Mouse (Mus musculus) embryonic facial prominence, embryonic 13.5 days (tissue): ENCODE results near the gene Tmcc3. TPM values are rescaled to one million over a fixed set of nuclear protein-coding genes. Genes with fewer than 3 reads are reported as not detected.

ENCODE experiments used
- ATAC-seq: fragments of 200-750 bp; cut with Nextera tagmentation; 2 replicates; pipeline ENCODE4 v1.8.0; 2017; ENCODE audit warnings: low read depth; ENCODE audit not compliant: insufficient number of reproducible peaks, insufficient read depth, low FRiP score, low TSS enrichment
- H3K27ac ChIP-seq: fragments of 300-500 bp; sonication (generic); 2 replicates; pipeline ENCODE4 v1.5.1; 2015; ENCODE audit warnings: moderate library complexity, mild to moderate bottlenecking, inconsistent platforms
- H3K27me3 ChIP-seq: fragments of 300-500 bp; sonication (generic); 2 replicates; pipeline ENCODE4 v1.6.1; 2015; ENCODE audit warnings: mild to moderate bottlenecking, inconsistent platforms
- H3K36me3 ChIP-seq: fragments of 300-500 bp; sonication (generic); 2 replicates; pipeline ENCODE4 v1.6.1; 2015; ENCODE audit warnings: mild to moderate bottlenecking, inconsistent platforms
- H3K4me1 ChIP-seq: fragments of 300-500 bp; sonication (generic); 2 replicates; pipeline ENCODE4 v1.6.1; 2015; ENCODE audit warnings: inconsistent platforms
- H3K4me2 ChIP-seq: fragments of 300-500 bp; sonication (generic); 2 replicates; pipeline ENCODE4 v1.6.1; 2015; ENCODE audit warnings: moderate library complexity, mild to moderate bottlenecking, inconsistent platforms
- H3K4me3 ChIP-seq: fragments of 300-500 bp; sonication (generic); 2 replicates; pipeline ENCODE4 v1.5.1; 2015; ENCODE audit warnings: mild to moderate bottlenecking, inconsistent platforms
- H3K9ac ChIP-seq: fragments of 300-500 bp; sonication (generic); 2 replicates; pipeline ENCODE4 v1.6.1; 2015; ENCODE audit warnings: mild to moderate bottlenecking, inconsistent platforms
- H3K9me3 ChIP-seq: fragments of 300-500 bp; sonication (generic); 2 replicates; pipeline ENCODE4 v1.6.1; 2016; ENCODE audit warnings: inconsistent platforms
- WGBS: fragments of 180-500 bp; shearing (Covaris S2); methylation state at CpG from one replicate; pipeline ENCODE4 v1.1.7; 2015; ENCODE audit warnings: mixed read lengths; 5-methylcytosine and 5-hydroxymethylcytosine counted together
- polyA plus RNA-seq: library from polyadenylated mRNA; unstranded; fragments of >200 nt; fragmentation: Nextera tagmentation; extraction: Ambion mirVana; gene quantifications from 2 replicates; pipeline ENCODE4 v1.2.1, GENCODE M21; 2015

Gene Tmcc3
- polyA plus RNA-seq, 1 experiment from 2014 or later, result 5.9 TPM

GRCm38 (mm10) chr10:94562188-94562587, 250.4 kb downstream of the Tmcc3 start:
- ATAC-seq, result no peak
- WGBS, result 16% methylated on average over 1 of the region's 1 CpGs

GRCm38 (mm10) chr10:94562991-94563390, 251.2 kb downstream of the Tmcc3 start:
- no peaks in the 10 kb centered on the region for H3K36me3 ChIP-seq
- no peak for ATAC-seq
- WGBS, result 91% methylated on average over 3 of the region's 3 CpGs
- H3K27me3 ChIP-seq, result no peaks in the 10 kb centered on the region
- H3K9ac ChIP-seq, result no peak overlapping the region
- H3K4me3 ChIP-seq, result no peak overlapping the region
- H3K4me2 ChIP-seq, result no peak overlapping the region
- no peak overlapping the region for H3K27ac ChIP-seq
- peaks cover 14% of the 10 kb centered on the region for H3K4me1 ChIP-seq
- no peaks in the 10 kb centered on the region for H3K9me3 ChIP-seq

More at GRCm38 (mm10) chr10:94562188-94562587, 250.4 kb downstream of the Tmcc3 start:
- Histone ChIP-seq H3K4me3 (no peak overlapping the region), H3K27ac (no peak overlapping the region), H3K4me1 (peaks cover 14% of the 10 kb centered on the region), H3K9me3 (no peaks in the 10 kb centered on the region), H3K9ac (no peak overlapping the region), H3K27me3 (no peaks in the 10 kb centered on the region), H3K36me3 (no peaks in the 10 kb centered on the region), H3K4me2 (no peak overlapping the region)

GRCm38 (mm10) chr10:94565410-94566221, 253.9 kb downstream of the Tmcc3 start:
- Histone ChIP-seq H3K9me3 (no peaks in the 10 kb centered on the region), H3K27me3 (no peaks in the 10 kb centered on the region), H3K4me3 (no peak overlapping the region), H3K9ac (no peak overlapping the region), H3K36me3 (no peaks in the 10 kb centered on the region), H3K4me2 (no peak overlapping the region), H3K4me1 (peaks cover 14% of the 10 kb centered on the region), H3K27ac (peak overlapping the region; percentile 39; the same call in 1 of the 2 replicates)
- no peak for ATAC-seq
- 38% methylated on average over 7 of the region's 7 CpGs for WGBS

- peaks cover 14% of the 10 kb centered on the region for H3K4me1 ChIP-seq
- no peak overlapping the region for H3K4me2 ChIP-seq
- no peak overlapping the region for H3K9ac ChIP-seq
- no peak overlapping the region for H3K4me3 ChIP-seq
- no peaks in the 10 kb centered on the region for H3K36me3 ChIP-seq
- WGBS, result 75% methylated on average over 21 of the region's 21 CpGs
- 0 out of 2 replicates have a peak overlapping the region, but pooled peaks have one; percentile 39 for H3K27ac ChIP-seq
- H3K9me3 ChIP-seq, result no peaks in the 10 kb centered on the region
- ATAC-seq, result no peak
- H3K27me3 ChIP-seq, result no peaks in the 10 kb centered on the region
Measured at GRCm38 (mm10) chr10:94566222-94566868, 254.6 kb downstream of the Tmcc3 start.

- Histone ChIP-seq H3K4me3 (no peak overlapping the region), H3K9me3 (no peaks in the 10 kb centered on the region), H3K4me2 (no peak overlapping the region), H3K27me3 (no peaks in the 10 kb centered on the region), H3K27ac (no peak overlapping the region), H3K9ac (no peak overlapping the region), H3K4me1 (peaks cover 14% of the 10 kb centered on the region), H3K36me3 (no peaks in the 10 kb centered on the region)
- WGBS, result 92% methylated on average over 6 of the region's 6 CpGs
- ATAC-seq, result no peak
Measured at GRCm38 (mm10) chr10:94567251-94567650, 255.5 kb downstream of the Tmcc3 start.

- Histone ChIP-seq H3K4me3 (no peak overlapping the region), H3K4me2 (no peak overlapping the region), H3K27me3 (no peaks in the 10 kb centered on the region), H3K9ac (no peak overlapping the region), H3K36me3 (no peaks in the 10 kb centered on the region), H3K9me3 (no peaks in the 10 kb centered on the region), H3K27ac (no peak overlapping the region), H3K4me1 (peaks cover 14% of the 10 kb centered on the region)
- WGBS, result 76% methylated on average over 14 of the region's 14 CpGs
- ATAC-seq, result no peak
Measured at GRCm38 (mm10) chr10:94567915-94568314, 256.2 kb downstream of the Tmcc3 start.

- H3K36me3 ChIP-seq, result no peaks in the 10 kb centered on the region
- no peaks in the 10 kb centered on the region for H3K9me3 ChIP-seq
- H3K4me3 ChIP-seq, result no peak overlapping the region
- 84% methylated on average over 7 of the region's 7 CpGs for WGBS
- H3K4me2 ChIP-seq, result no peak overlapping the region
- H3K27me3 ChIP-seq, result no peaks in the 10 kb centered on the region
- no peak overlapping the region for H3K9ac ChIP-seq
- peaks cover 14% of the 10 kb centered on the region for H3K4me1 ChIP-seq
- ATAC-seq, result no peak
- H3K27ac ChIP-seq, result no peak overlapping the region
Measured at GRCm38 (mm10) chr10:94568867-94569266, 257.1 kb downstream of the Tmcc3 start.

GRCm38 (mm10) chr10:94569731-94570130, 258.0 kb downstream of the Tmcc3 start:
- 71% methylated on average over 7 of the region's 7 CpGs for WGBS
- Histone ChIP-seq H3K9me3 (no peaks in the 10 kb centered on the region), H3K4me3 (no peak overlapping the region)

GRCm38 (mm10) chr10:94571927-94572620, 260.3 kb downstream of the Tmcc3 start:
- H3K4me3 ChIP-seq, result no peak overlapping the region
- H3K27me3 ChIP-seq, result no peaks in the 10 kb centered on the region
- WGBS, result 88% methylated on average over 9 of the region's 9 CpGs
- no peak overlapping the region for H3K4me2 ChIP-seq
- H3K27ac ChIP-seq, result no peak overlapping the region
- no peak overlapping the region for H3K9ac ChIP-seq
- H3K4me1 ChIP-seq, result peaks cover 14% of the 10 kb centered on the region
- no peaks in the 10 kb centered on the region for H3K9me3 ChIP-seq
- no peak for ATAC-seq
- H3K36me3 ChIP-seq, result no peaks in the 10 kb centered on the region

More at GRCm38 (mm10) chr10:94569731-94570130, 258.0 kb downstream of the Tmcc3 start:
- no peak overlapping the region for H3K27ac ChIP-seq
- H3K36me3 ChIP-seq, result no peaks in the 10 kb centered on the region
- H3K4me2 ChIP-seq, result no peak overlapping the region
- no peak overlapping the region for H3K9ac ChIP-seq
- no peaks in the 10 kb centered on the region for H3K27me3 ChIP-seq
- peaks cover 15% of the 10 kb centered on the region for H3K4me1 ChIP-seq
- no peak for ATAC-seq

- Histone ChIP-seq H3K27me3 (no peaks in the 10 kb centered on the region), H3K27ac (no peak overlapping the region), H3K36me3 (no peaks in the 10 kb centered on the region), H3K9ac (no peak overlapping the region), H3K4me3 (no peak overlapping the region), H3K9me3 (no peaks in the 10 kb centered on the region), H3K4me1 (peaks cover 14% of the 10 kb centered on the region), H3K4me2 (no peak overlapping the region)
- 65% methylated on average over 12 of the region's 12 CpGs for whole genome bisulfite sequencing
- no peak for ATAC-seq
Measured at GRCm38 (mm10) chr10:94572772-94573171, 261.0 kb downstream of the Tmcc3 start.

- Histone ChIP-seq H3K9me3 (no peaks in the 10 kb centered on the region), H3K4me3 (no peak overlapping the region), H3K9ac (no peak overlapping the region), H3K4me2 (no peak overlapping the region), H3K4me1 (peaks cover 14% of the 10 kb centered on the region), H3K36me3 (no peaks in the 10 kb centered on the region), H3K27ac (no peak overlapping the region), H3K27me3 (no peaks in the 10 kb centered on the region)
- no peak for ATAC-seq
- WGBS, result 82% methylated on average over 13 of the region's 13 CpGs
Measured at GRCm38 (mm10) chr10:94574451-94575333, 262.9 kb downstream of the Tmcc3 start.
